Mouse (Mus musculus) E14TG2a.4 (cell line): ENCODE measurements around the gene Ano1.

Experiments
- H3K27me3 ChIP-seq: 2 replicates; pipeline ENCODE4 v1.6.1; 2014; ENCODE audit warnings: low read length, control low read depth; ENCODE audit not compliant: insufficient read depth
- H3K36me3 ChIP-seq: 2 replicates; pipeline ENCODE4 v1.6.1; 2014; ENCODE audit warnings: low read length, control low read depth; ENCODE audit not compliant: insufficient read depth
- H3K4me1 ChIP-seq: replicated peaks from 2 replicates; pipeline ENCODE4 v1.6.1; 2014; ENCODE audit warnings: low read depth, low read length, control low read depth
- H3K4me3 ChIP-seq: replicated peaks from 2 replicates; pipeline ENCODE4 v1.5.1; 2014; ENCODE audit warnings: mild to moderate bottlenecking, low read length
- H3K9me3 ChIP-seq: 2 replicates; pipeline ENCODE4 v1.6.1; 2014; ENCODE audit warnings: low read length, control low read depth
- CTCF ChIP-seq: conservative IDR thresholded peaks from 2 replicates; pipeline ENCODE4 v1.5.1; 2014; ENCODE audit warnings: low read length
- NANOG ChIP-seq: IDR thresholded peaks from 2 replicates; pipeline ENCODE4 v1.6.1; 2014; ENCODE audit warnings: borderline replicate concordance, low read length, mixed read lengths
- POU5F1 ChIP-seq: IDR thresholded peaks from 2 replicates; pipeline ENCODE4 v1.6.1; 2014; ENCODE audit warnings: low read length, borderline replicate concordance

Ano1 gene

DNA sequence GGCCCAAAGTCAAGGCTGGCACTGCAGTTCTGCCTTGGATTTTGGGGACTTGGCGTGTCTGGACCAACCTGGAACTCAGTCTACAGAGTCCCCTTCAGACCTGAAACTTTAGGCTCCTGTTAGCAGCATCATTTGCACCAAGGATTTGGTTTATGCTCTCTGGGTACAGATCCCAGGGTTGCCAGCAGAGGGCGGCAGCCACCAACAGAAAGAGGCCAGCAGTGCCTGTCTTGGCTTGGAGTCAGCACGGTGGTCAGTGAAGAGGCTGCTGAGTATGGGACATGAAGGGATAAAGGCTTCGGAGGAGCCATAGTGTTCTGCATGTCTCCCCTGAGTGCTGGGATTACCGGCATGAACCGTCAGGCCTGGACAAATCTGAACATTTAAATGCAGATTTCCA is 166.1 kb downstream of the Ano1 start:
- no peak overlapping the region for H3K4me3 ChIP-seq
- H3K36me3 ChIP-seq = peaks cover 5% of the 10 kb centered on the region
- H3K9me3 ChIP-seq = no peaks in the 10 kb centered on the region
- H3K27me3 ChIP-seq = peaks cover 9% of the 10 kb centered on the region
- TF ChIP-seq CTCF (peak; percentile 84), POU5F1 (no peak)
- H3K4me1 ChIP-seq = peaks cover 22% of the 10 kb centered on the region

DNA sequence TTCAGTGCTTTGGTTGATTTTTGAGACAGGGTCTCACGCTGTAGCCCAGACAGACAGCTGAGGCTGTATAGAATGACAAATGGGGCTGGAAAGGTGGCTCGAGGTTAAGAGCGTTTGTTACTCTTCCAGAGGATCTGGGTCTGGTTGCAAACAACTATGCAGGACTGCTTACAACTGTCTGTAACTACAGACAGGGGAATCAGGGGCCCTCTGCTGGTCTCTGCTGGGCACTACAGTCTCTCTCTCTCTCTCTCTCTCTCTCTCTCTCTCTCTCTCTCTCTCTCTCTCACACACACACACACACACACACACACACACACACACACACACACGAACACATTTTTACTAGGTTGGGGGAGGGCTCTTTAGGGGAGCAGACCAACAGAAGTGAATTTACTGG is 168.2 kb downstream of the Ano1 start:
- no peak overlapping the region for H3K4me3 ChIP-seq
- H3K36me3 ChIP-seq = peaks cover 25% of the 10 kb centered on the region
- TF ChIP-seq CTCF (peak; percentile 39; the same call in 1 of the 2 replicates), POU5F1 (no peak)
- no peaks in the 10 kb centered on the region for H3K9me3 ChIP-seq
- peaks cover 9% of the 10 kb centered on the region for H3K27me3 ChIP-seq
- H3K4me1 ChIP-seq = peaks cover 29% of the 10 kb centered on the region

DNA sequence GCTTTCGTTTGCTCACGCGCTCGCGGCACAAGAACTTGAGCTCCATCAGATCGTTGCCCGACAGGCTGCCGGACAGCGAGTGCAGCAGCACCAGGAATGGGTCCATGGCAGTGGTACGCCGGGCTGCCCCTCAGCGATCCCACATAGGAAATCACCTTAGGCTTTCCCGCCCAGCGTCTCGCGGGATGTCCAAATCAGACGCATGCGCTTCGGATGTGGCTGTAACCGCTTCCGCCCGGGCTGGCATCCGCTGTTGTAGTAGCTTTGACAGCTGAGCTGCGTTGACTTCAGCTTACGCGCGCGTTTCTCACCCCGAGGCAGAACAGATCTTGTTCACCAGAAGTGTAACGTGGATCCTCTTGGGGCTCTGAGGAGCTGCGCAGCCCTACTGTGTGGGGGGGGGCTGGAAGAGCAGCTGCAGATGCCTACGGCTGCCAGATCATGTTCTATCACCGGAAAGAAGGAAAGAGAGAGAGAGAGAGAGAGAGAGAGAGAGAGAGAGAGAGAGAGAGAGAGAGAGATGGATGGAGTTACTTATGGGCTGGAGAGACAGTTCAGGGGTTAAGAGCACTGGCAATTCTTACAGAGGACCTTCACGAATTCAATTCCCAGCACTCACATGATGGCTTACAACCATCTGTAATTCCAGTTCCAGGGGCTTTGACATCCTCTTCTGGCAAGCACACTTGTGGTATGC is 169.3 kb downstream of the Ano1 start, which contains the start of gene Fadd:
Fadd (minus strand) TSS at position 180 of the 697 bp plus-strand sequence.
- H3K36me3 ChIP-seq = peaks cover 25% of the 10 kb centered on the region
- TF ChIP-seq NANOG = no peak
- no peak for TF ChIP-seq CTCF
- no peak for TF ChIP-seq POU5F1
- no peaks in the 10 kb centered on the region for H3K9me3 ChIP-seq
- H3K4me1 ChIP-seq = peaks cover 29% of the 10 kb centered on the region
- H3K27me3 ChIP-seq = peaks cover 9% of the 10 kb centered on the region
- peak within 1 kb of the TSS; percentile 90 for H3K4me3 ChIP-seq

DNA sequence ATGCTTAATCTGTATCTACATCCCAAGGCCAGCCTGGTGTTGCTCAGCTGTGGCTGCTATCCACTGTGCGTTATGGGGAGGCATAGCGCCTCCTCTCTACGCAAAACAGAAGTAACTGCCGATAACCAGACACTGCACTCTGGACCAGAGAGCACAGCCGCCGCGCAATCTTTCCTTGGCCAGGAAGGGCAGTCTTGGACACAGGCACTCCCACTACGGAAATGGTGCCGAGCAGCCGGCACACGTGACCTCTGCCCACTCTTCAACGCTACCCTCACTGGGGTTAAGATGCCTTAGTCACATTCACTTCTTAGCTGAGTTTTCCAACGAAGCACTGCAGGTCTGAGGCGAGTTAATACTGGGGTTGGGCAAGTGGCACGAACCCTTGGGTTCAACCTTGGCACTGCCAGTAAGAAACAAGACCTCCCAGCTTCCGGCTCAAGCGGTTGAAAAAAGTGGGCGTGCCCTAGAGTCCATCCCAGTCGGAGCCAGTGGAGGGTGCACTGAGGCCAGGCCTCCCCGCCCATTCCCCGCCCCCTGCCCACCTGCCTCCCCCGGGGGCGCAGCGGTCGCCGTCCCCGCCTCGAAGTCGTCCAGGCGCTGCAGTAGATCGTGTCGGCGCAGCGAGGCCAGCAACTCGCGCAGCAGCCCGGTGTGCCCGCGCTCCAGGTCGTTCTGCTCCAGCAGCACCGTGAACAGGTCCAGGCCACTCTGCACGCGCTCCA is 170.1 kb downstream of the Ano1 start:
- H3K4me3 ChIP-seq = peak overlapping the region; percentile 90
- peaks cover 29% of the 10 kb centered on the region for H3K4me1 ChIP-seq
- peaks cover 9% of the 10 kb centered on the region for H3K27me3 ChIP-seq
- H3K9me3 ChIP-seq = no peaks in the 10 kb centered on the region
- peaks cover 25% of the 10 kb centered on the region for H3K36me3 ChIP-seq
- TF ChIP-seq NANOG (no peak), POU5F1 (no peak), CTCF (peak; percentile 33; the same call in 1 of the 2 replicates)

DNA sequence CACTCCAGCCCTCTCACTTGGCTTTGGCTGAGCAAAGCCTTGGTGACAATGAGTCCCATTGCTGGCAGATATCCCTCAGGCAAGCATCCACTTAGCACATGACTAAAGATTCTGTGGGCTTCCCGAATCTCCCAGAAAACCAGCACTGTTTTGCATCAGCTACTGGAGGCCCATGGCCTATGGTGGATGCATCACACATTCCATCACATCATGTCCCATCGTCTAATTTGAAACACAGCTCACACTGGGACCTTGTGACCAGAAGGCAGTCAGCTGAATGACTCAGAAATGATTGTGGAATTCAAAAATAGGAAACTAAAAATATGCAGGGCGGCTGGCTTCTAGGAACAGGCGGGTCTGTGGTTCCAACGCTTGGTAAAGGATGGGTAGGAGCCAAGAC is 173.9 kb downstream of the Ano1 start:
- Histone ChIP-seq H3K36me3 (peaks cover 25% of the 10 kb centered on the region), H3K4me3 (no peak overlapping the region), H3K9me3 (no peaks in the 10 kb centered on the region), H3K27me3 (peaks cover 17% of the 10 kb centered on the region), H3K4me1 (peaks cover 26% of the 10 kb centered on the region)
- TF ChIP-seq POU5F1 (no peak), CTCF (no peak), NANOG (no peak)

DNA sequence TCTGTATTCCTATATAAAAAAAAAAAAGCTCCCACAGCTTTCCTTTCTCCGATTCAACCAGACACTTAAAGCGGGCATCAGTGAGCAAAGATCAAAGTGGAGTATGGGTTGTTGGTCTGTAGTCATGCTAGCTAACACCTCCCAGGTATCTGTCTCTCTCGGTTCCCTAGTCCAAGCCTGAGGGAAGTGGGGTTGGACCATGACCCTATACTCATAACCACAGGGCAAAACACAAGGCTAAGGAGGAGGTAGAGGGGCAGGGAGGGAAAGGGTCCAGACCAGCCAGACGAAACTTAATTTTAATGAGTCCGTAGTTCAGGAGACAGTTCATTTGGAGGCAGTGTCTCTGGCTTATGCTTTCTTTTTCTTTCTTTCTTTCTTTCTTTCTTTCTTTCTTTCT is 179.5 kb downstream of the Ano1 start:
- Histone ChIP-seq H3K27me3 (peaks cover 64% of the 10 kb centered on the region), H3K9me3 (no peaks in the 10 kb centered on the region), H3K36me3 (no peaks in the 10 kb centered on the region), H3K4me1 (peaks cover 12% of the 10 kb centered on the region), H3K4me3 (no peak overlapping the region)
- TF ChIP-seq CTCF (no peak), POU5F1 (no peak), NANOG (no peak)

DNA sequence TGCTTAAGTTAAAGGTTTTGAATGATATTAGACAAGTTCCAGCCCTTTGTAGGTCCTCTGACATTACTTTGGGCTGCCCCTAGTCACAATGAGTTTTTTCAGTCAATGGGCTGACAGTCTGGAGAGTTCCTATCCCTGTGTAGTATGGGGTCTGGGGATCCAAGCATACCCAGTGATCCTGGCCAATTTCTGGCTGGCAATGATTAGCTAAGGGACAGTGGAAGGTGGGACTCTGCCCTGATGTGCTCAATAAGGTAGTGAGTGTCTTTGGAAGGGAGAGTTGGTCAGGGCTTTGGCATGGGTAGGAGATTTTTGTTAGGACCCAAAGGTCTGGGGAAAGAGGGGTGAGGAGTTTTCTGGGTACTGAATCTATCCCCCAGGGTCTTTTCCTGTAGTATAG is 180.2 kb downstream of the Ano1 start:
- no peaks in the 10 kb centered on the region for H3K36me3 ChIP-seq
- H3K4me1 ChIP-seq = peaks cover 14% of the 10 kb centered on the region
- H3K9me3 ChIP-seq = no peaks in the 10 kb centered on the region
- no peak overlapping the region for H3K4me3 ChIP-seq
- TF ChIP-seq NANOG = no peak
- TF ChIP-seq POU5F1 = no peak
- no peak for TF ChIP-seq CTCF
- peaks cover 70% of the 10 kb centered on the region for H3K27me3 ChIP-seq

DNA sequence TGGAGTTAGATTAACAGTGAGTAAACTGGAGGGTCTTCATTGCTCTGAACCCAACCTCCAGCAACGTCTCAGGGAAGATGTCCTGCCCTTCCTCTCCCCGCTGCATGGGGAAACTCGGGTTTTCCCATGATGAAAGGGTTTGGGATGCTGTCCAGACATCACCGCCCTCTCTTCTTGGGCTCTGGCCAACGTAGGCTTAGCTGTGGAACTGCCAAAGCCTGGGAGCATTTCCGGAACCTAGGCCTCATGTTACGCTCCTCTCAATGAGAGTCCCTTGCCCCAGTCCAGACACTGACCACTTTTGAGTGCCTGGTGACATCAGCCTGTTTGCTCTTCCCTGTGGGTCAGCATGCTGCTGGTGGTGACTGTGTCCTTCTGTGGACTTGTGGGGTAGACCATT is 182.3 kb downstream of the Ano1 start:
- no peaks in the 10 kb centered on the region for H3K9me3 ChIP-seq
- peaks cover 10% of the 10 kb centered on the region for H3K4me1 ChIP-seq
- TF ChIP-seq CTCF = no peak
- no peak for TF ChIP-seq NANOG
- no peak for TF ChIP-seq POU5F1
- H3K4me3 ChIP-seq = no peak overlapping the region
- H3K27me3 ChIP-seq = peaks cover 85% of the 10 kb centered on the region
- H3K36me3 ChIP-seq = no peaks in the 10 kb centered on the region

DNA sequence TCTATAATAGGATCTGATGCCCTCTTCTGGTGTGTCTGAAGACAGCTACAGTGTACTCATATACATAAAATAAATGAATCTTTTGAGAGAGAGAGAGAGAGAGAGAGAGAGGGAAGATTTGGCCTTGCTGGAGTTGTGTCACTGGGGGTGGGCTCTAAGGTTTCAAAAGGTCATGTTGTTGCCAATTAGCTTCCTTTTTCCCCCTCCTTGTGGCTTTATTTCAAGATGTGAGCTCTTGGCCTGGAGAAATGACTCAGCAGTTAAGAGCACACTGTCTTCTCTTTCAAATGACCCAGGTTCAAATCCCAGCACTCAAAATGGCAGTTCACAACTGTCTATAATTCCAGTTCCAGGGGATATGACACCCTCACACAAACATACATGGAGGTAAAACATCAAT is 183.7 kb downstream of the Ano1 start:
- TF ChIP-seq POU5F1 (no peak), NANOG (no peak), CTCF (no peak)
- no peaks in the 10 kb centered on the region for H3K9me3 ChIP-seq
- H3K27me3 ChIP-seq = peaks cover 88% of the 10 kb centered on the region
- H3K36me3 ChIP-seq = no peaks in the 10 kb centered on the region
- no peak overlapping the region for H3K4me3 ChIP-seq
- peaks cover 12% of the 10 kb centered on the region for H3K4me1 ChIP-seq
